Mouse (Mus musculus) stomach, embryonic 16.5 days (tissue): ENCODE measurements around the gene Myl3. TPM values are rescaled to one million over a fixed set of nuclear protein-coding genes. Genes with fewer than 3 reads are reported as not detected.

Source experiments
- ATAC-seq: fragments of 200-750 bp; cut with Nextera tagmentation; 2 replicates; pipeline ENCODE4 v1.8.0; 2017; ENCODE audit warnings: moderate number of reproducible peaks, moderate TSS enrichment; ENCODE audit not compliant: insufficient read depth, low FRiP score
- H3K27ac ChIP-seq: fragments of 300-500 bp; sonication (generic); 2 replicates; pipeline ENCODE4 v1.5.1; 2014; ENCODE audit warnings: low read length
- H3K27me3 ChIP-seq: fragments of 300-500 bp; sonication (generic); 2 replicates; pipeline ENCODE4 v1.6.1; 2014; ENCODE audit warnings: low read length, control low read depth, mixed read lengths; ENCODE audit not compliant: control insufficient read depth, insufficient read depth
- H3K36me3 ChIP-seq: fragments of 300-500 bp; sonication (generic); 2 replicates; pipeline ENCODE4 v1.6.1; 2014; ENCODE audit warnings: low read length; ENCODE audit not compliant: control insufficient read depth, insufficient read depth
- H3K4me1 ChIP-seq: fragments of 300-500 bp; sonication (generic); 2 replicates; pipeline ENCODE4 v1.6.1; 2014; ENCODE audit warnings: low read length, control low read depth, mixed read lengths; ENCODE audit not compliant: control insufficient read depth, insufficient read depth
- H3K4me2 ChIP-seq: fragments of 300-500 bp; sonication (generic); 2 replicates; pipeline ENCODE4 v1.6.1; 2014; ENCODE audit warnings: low read depth, low read length, mixed read lengths
- H3K4me3 ChIP-seq: fragments of 300-500 bp; sonication (generic); replicated peaks from 2 replicates; pipeline ENCODE4 v1.5.1; 2014; ENCODE audit warnings: mild to moderate bottlenecking, low read length
- H3K9ac ChIP-seq: fragments of 300-500 bp; sonication (generic); 2 replicates; pipeline ENCODE4 v1.6.1; 2014; ENCODE audit warnings: low read length
- H3K9me3 ChIP-seq: fragments of 300-500 bp; sonication (generic); replicated peaks from 2 replicates; pipeline ENCODE4 v1.6.1; 2016; ENCODE audit warnings: low read length, control low read depth; ENCODE audit not compliant: control insufficient read depth
- WGBS: fragments of 180-500 bp; shearing (Covaris S2); extraction: QIAGEN DNeasy Blood & Tissue Kit; methylation state at CpG from one replicate; pipeline ENCODE4 v1.1.7; 2014; 5-methylcytosine and 5-hydroxymethylcytosine counted together
- polyA plus RNA-seq: library from polyadenylated mRNA; unstranded; fragments of >200 nt; fragmentation: Nextera tagmentation; extraction: Ambion mirVana; gene quantifications from 2 replicates; pipeline ENCODE4 v1.2.1, GENCODE M21; 2015

The Myl3 gene
- polyA plus RNA-seq, 1 experiment from 2014 or later = 12.9 TPM

DNA sequence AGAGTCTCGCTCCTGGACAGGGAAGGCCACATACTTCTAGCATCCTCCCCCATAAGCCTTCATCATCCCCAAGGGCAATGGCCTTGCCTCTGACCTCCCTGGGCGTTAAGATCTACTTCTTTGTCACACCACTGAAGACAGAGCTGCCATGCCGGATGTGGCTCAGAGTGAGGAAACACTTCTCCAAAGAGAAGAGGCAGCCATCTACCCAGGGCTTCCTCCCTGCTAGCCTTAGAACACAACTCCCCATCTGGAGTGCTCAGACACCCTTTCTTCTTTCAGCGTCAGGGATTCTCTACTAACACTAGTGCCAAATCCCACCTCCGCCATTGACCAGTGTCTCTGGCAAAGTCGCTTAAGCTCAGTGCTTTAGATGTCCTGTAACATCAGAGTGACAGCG, 7.5 kb upstream of the Myl3 start:
- no peak overlapping the region for H3K4me2 ChIP-seq
- no peaks in the 10 kb centered on the region for H3K27me3 ChIP-seq
- H3K9ac ChIP-seq = no peak overlapping the region
- 71% methylated on average over 7 of the region's 7 CpGs for WGBS
- no peak for ATAC-seq
- no peaks in the 10 kb centered on the region for H3K36me3 ChIP-seq
- H3K27ac ChIP-seq = no peak overlapping the region
- no peaks in the 10 kb centered on the region for H3K9me3 ChIP-seq
- no peak overlapping the region for H3K4me3 ChIP-seq
- H3K4me1 ChIP-seq = peaks cover 26% of the 10 kb centered on the region

GRCm38 (mm10) chr9:110736362-110736761, 5.3 kb upstream of the Myl3 start:
- Histone ChIP-seq H3K9me3 (no peaks in the 10 kb centered on the region), H3K4me1 (peaks cover 26% of the 10 kb centered on the region), H3K27ac (no peak overlapping the region), H3K4me2 (no peak overlapping the region), H3K9ac (0 out of 2 replicates have a peak overlapping the region, but pooled peaks have one; percentile 20), H3K27me3 (peaks cover 11% of the 10 kb centered on the region), H3K36me3 (no peaks in the 10 kb centered on the region), H3K4me3 (no peak overlapping the region)
- WGBS = 59% methylated on average over 9 of the region's 9 CpGs
- ATAC-seq = no peak

- Histone ChIP-seq H3K9me3 (no peaks in the 10 kb centered on the region), H3K36me3 (no peaks in the 10 kb centered on the region), H3K9ac (no peak overlapping the region), H3K4me2 (no peak overlapping the region), H3K4me3 (no peak overlapping the region), H3K4me1 (peaks cover 22% of the 10 kb centered on the region), H3K27me3 (peaks cover 13% of the 10 kb centered on the region), H3K27ac (no peak overlapping the region)
- 33% methylated on average over 1 of the region's 1 CpGs for WGBS
- ATAC-seq = no peak
Measured at GRCm38 (mm10) chr9:110738054-110738453, 3.6 kb upstream of the Myl3 start.

DNA sequence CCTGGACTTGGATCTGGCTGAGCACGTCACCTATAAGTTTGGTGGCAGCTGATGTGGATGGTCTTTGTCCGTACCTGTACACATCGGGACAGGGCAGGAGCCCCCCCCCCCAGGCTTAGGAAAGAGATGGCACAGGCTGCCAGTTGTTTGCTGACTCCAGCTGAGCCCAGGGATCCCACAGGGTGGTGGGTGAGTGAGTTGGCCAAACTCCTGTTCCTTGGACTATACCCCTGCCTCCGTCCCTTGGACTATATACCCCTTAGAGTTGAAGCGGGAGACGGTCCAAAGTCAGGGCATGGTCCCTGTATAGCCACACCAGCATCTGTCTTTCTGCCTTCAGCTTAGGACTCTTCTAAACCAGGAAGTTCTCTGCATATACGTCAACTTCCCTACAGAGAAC, 1.7 kb upstream of the Myl3 start:
- Histone ChIP-seq H3K9me3 (no peaks in the 10 kb centered on the region), H3K9ac (no peak overlapping the region), H3K36me3 (no peaks in the 10 kb centered on the region), H3K4me3 (no peak overlapping the region), H3K27ac (no peak overlapping the region), H3K4me1 (peaks cover 12% of the 10 kb centered on the region), H3K27me3 (peaks cover 28% of the 10 kb centered on the region), H3K4me2 (no peak overlapping the region)
- ATAC-seq = no peak
- 83% methylated on average over 7 of the region's 7 CpGs for WGBS

DNA sequence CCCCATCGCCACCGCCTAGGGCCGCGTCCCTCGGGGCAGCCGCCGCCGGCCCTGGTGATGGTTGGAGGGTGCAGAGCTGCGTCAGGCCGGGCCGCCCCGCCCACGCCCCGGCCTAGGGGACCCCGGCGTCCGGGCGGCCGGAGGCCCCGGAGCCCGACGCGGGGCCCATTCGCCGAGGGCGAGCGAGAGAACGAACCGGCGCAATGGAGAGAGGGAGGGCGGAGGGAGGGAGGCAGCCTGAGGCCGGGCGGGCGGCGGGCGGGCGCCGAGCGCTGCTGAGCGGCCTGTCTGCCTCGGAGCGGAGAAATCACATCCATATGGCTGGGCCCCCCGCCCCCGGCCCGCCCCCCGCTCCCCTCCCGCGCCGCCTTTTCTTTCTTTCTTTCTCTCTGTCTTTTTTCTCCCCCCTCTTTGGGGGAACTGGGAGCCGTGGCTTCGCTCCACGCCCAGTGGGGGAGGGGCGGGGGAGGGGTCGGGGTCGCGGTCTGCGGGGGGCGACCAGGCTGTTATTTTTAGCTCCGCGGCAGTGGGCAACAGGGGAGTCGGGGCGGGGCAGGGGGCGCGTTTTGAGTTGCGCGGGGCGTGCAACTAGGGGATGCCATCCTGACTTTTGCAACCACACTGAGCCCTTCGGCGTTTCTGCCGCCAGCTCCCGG, 762 bp downstream of the Myl3 start:
- H3K4me2 ChIP-seq = peak overlapping the region; percentile 77
- H3K27ac ChIP-seq = peak overlapping the region; percentile 87
- H3K9ac ChIP-seq = peak overlapping the region; percentile 77
- H3K27me3 ChIP-seq = peaks cover 32% of the 10 kb centered on the region
- H3K4me3 ChIP-seq = peak overlapping the region; percentile 70
- H3K36me3 ChIP-seq = no peaks in the 10 kb centered on the region
- H3K9me3 ChIP-seq = no peaks in the 10 kb centered on the region
- under 1% methylated on average over 58 of the region's 71 CpGs for WGBS
- peaks cover 5% of the 10 kb centered on the region; the same call in 1 of the 2 replicates for H3K4me1 ChIP-seq
- peak; percentile 73 for ATAC-seq

DNA sequence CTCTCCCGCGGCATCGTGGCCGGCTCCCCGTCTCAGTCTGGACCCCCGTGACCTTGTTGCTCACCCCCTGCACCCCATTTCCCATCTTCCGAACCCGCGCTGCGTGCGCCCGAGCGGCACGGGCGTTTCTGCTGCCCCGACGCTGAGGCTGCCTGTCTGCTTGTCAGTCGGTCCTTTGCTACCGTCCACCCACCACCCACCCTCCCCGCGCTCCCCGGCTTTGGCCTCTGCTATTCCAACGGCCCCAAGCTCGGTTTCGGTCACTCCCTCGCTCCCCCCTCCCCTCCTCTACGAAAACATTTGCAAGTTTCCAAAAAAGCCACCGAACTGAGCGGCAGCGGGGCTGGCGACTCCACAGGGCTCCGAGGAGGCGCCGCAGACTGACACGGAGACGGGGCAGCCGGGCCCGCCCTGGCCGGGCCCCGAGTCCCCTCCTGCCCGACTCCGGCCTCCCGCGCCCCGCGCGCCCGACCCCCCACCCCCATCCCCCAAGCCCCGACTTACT, 1.3 kb downstream of the Myl3 start:
- Histone ChIP-seq H3K9ac (peak overlapping the region; percentile 77), H3K4me2 (peak overlapping the region; percentile 77), H3K4me1 (peaks cover 5% of the 10 kb centered on the region; the same call in 1 of the 2 replicates), H3K27ac (peak overlapping the region; percentile 87), H3K4me3 (peak overlapping the region; percentile 70), H3K27me3 (peaks cover 32% of the 10 kb centered on the region), H3K36me3 (no peaks in the 10 kb centered on the region), H3K9me3 (no peaks in the 10 kb centered on the region)
- 1% methylated on average over 42 of the region's 49 CpGs for WGBS
- peak; percentile 16; the same call in 1 of the 2 replicates for ATAC-seq

DNA sequence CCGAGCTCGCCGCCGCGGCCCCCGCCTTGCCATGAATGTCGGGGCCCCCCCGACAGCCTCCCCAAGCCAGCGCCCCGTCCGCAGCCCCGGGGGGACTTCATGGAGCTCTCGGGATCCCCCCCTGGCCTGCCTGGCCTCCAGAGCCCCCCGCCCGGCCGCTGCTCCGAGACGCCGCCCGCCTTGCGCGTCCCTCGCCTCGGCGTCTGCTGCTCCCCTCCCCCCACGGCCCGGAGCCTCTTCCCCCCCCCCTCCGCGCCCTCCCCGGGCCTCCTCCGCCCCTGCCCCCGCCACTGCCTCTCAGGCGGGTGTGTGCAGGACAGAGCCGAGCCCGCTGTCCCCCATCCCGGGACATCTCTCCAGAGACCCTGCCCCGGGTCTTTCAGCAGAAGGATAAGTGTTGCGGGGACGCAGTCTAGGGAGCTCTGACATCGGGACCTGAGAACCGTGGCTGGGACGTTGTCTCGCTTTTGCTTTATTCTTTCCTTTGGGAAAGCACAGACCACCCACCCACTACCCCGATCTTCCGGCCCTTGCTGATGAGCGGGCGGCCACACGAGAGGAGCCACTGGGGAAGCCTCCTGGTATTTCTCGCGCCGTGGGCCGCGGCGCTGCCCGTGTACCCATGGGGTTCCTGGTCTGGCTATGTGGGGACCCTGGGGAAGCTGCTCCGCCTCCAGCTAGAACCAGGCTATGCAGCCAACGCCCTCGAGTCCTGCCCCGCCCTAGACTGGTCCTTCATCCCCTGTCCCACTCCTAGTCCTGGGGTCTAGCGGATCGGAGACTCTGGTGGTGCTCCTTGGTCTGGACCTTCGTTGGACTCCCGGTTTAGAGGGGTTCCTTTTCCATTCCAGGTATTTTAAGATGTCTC, 2.0 kb downstream of the Myl3 start:
- peak overlapping the region; percentile 87 for H3K27ac ChIP-seq
- H3K36me3 ChIP-seq = no peaks in the 10 kb centered on the region
- peaks cover 32% of the 10 kb centered on the region for H3K27me3 ChIP-seq
- peak; percentile 59 for ATAC-seq
- H3K9ac ChIP-seq = peak overlapping the region; percentile 77
- H3K4me1 ChIP-seq = peaks cover 5% of the 10 kb centered on the region; the same call in 1 of the 2 replicates
- H3K4me2 ChIP-seq = peak overlapping the region; percentile 77
- H3K9me3 ChIP-seq = no peaks in the 10 kb centered on the region
- 2% methylated on average over 54 of the region's 63 CpGs for WGBS
- peak overlapping the region; percentile 70 for H3K4me3 ChIP-seq

DNA sequence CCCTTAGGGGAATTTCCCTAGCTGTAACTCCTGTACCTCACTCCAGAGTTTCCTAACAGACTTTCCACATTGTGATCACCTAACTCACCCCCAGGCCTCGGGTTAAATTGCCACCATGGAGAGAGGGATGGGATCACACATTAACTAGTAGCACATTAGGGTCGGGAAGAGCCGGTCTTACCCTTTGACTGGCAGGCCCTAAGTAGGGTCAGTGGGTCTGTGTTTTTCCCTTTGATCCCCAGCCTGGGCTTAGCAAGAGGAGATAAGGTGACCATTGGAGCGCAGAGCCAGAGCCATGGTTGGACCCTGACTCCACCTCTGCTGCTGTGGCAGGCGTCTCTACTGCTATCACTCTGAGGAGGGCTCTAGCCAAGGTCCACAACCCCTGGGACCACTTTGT, 4.1 kb downstream of the Myl3 start:
- no peak for ATAC-seq
- peaks cover 28% of the 10 kb centered on the region for H3K27me3 ChIP-seq
- H3K4me2 ChIP-seq = no peak overlapping the region
- H3K4me1 ChIP-seq = peaks cover 8% of the 10 kb centered on the region
- H3K36me3 ChIP-seq = no peaks in the 10 kb centered on the region
- H3K4me3 ChIP-seq = no peak overlapping the region
- no peak overlapping the region for H3K27ac ChIP-seq
- no peak overlapping the region for H3K9ac ChIP-seq
- no peaks in the 10 kb centered on the region for H3K9me3 ChIP-seq
- 48% methylated on average over 5 of the region's 5 CpGs for WGBS

DNA sequence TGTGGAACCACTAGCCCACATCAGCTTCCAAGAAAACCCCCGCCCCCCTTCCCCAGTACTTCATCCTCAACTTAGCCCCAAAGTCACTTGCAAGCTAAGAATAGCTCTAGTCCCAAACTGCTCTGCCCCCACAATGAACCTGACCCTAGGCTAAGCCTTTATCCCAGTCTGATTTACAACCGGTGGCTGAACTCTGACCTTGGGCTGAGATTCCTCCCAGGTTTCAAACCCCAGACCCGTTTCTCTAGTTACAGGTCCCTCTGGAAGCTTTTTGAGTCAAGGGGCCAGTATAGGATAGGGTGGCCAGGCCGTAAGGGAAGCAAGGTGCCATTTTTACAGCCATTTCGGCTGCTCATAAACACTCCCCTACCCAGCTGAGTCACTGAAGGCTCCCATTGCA, 4.6 kb downstream of the Myl3 start:
- H3K4me3 ChIP-seq = no peak overlapping the region
- no peaks in the 10 kb centered on the region for H3K36me3 ChIP-seq
- no peak overlapping the region for H3K27ac ChIP-seq
- H3K4me1 ChIP-seq = peaks cover 13% of the 10 kb centered on the region
- peaks cover 23% of the 10 kb centered on the region; the same call in 1 of the 2 replicates for H3K27me3 ChIP-seq
- WGBS = 47% methylated on average over 5 of the region's 5 CpGs
- ATAC-seq = no peak
- H3K4me2 ChIP-seq = no peak overlapping the region
- H3K9me3 ChIP-seq = no peaks in the 10 kb centered on the region
- no peak overlapping the region for H3K9ac ChIP-seq
